Mouse (Mus musculus): ENCODE measurements around the gene Acsbg2.

DNA sequence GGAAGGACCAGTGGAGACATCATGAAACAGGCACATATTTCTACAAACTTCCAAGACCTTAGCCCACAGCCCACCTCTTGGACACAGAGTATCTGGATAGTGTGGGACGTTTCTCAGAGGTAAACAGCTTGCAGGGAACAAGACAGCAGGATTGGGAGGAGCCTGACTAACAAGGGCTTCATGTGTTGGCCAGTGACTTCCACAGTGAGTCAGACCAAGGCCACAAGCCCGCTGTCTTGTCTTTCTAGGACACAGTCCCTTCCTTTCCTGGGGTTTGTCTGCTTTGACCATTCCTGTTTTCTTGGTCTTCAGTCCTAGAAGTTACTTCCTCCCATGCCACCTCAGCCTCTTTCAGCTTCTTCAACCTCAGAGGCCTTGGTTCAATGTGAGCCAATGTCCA, 50.9 kb downstream of the Acsbg2 start:
- no peak for TF ChIP-seq GATA1 (IDR thresholded peaks at IDR 0.05; ENCODE audit: low read length)
- TF ChIP-seq TAL1 (IDR thresholded peaks at IDR 0.05; ENCODE audit: low read length): no peak
